Mouse (Mus musculus) megakaryocyte, adult 5-6 weeks (primary cell): Measurements from ENCODE around the gene Arhgap32. TPM values are rescaled to one million over a fixed set of nuclear protein-coding genes. Genes with fewer than 3 reads are reported as not detected.
A peak's percentile ranks its signal among the peaks of the same experiment; 100 is the strongest.

Experiments used
- ATAC-seq: 2 replicates; pipeline ENCODE4 v1.8.0; 2016; ENCODE audit warnings: mild to moderate bottlenecking, inconsistent platforms; ENCODE audit not compliant: poor library complexity, severe bottlenecking
- total RNA-seq, 2 experiments: library from RNA; stranded (forward) in 1 of 2; stranded (reverse) in 1 of 2; fragments of 153-499, 151-499 nt in 1 of 2; fragments of 221-1000, 200-1000 nt in 1 of 2; gene quantifications; 2 replicates each; pipeline versions ENCODE4 v1.2.3 to v1.2.4; 2015 to 2017

Arhgap32 gene
- total RNA-seq, 2 experiments from 2014 or later, result 2.8 to 4.9 TPM

DNA sequence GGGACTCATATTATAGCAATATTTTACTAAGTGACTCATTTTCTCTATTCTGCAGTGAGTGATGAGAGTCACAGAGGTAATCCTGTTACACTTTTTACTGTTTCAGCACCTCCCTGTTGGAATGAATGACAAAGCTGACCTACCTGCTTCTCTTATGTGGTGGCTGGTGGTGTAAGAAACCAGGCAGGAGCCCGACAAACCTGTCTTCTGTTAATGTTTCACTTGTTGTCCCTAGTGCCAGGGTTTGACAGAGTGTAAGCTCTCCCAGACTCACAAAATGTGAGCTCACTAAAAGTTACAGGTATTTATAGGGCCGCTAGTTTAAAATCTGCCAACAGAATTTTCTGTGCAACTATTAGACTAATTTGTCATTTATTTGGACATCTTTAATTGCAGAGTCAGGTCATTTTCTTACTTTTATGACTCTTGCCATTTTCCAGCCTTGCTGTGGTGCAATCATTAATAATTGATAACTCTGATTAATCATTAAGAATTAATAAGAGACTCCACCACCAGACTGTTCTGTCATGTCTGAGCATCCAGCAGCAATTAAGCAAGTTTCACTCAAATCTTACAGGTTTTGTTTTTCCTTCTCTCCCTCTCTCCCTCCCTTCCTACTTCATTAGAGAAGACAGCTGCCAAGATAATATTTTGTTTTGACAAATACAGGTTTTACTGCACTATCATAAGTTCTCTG is 127.1 kb downstream of the Arhgap32 start:
- ATAC-seq, result no peak

DNA sequence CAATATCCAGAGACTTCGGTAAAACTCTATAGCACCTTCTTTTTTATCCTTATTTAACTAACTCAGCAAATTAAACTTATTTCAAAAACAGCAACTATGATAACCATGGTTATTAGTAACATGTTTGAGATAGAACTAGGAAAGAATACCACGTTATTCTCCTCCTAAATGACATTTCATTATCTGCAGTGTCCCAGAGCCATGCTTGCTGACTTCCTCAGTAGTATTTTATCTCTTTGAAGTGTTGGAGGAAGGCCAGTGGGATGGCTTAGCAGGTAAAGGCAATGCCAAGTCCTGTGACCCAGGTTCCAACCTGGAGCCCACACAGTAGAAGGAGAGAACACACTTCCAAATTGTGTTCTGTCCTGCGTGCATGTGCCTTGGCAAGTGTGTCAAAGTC is 129.3 kb downstream of the Arhgap32 start:
- no peak for ATAC-seq

GRCm38 (mm10) chr9:32246123-32246716 is 130.3 kb downstream of the Arhgap32 start:
- ATAC-seq, result no peak

- ATAC-seq, result no peak
Measured at GRCm38 (mm10) chr9:32250486-32250885, 134.6 kb downstream of the Arhgap32 start.

- ATAC-seq, result no peak
Measured at GRCm38 (mm10) chr9:32253721-32254120, 137.8 kb downstream of the Arhgap32 start.

GRCm38 (mm10) chr9:32257365-32257764 is 141.4 kb downstream of the Arhgap32 start:
- ATAC-seq, result no peak

DNA sequence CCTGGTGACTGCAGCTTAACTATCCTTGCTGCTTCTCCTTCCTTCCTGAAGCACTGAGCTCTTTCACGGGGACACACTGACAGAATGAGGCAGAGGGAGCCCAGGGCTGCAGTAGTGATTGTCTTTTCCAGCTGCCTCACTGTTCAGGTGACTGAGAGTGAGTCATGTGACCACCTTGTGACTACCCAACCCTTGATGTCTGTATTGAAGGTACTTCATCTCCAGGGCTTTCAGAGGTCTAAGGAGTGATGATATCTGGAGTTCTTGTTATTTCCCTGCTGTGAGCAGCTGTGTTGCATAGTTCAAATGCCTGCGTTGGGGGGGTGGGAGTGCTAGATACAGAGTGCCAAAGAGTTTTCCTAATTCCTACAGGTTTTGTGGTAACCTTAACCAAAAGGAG is 141.9 kb downstream of the Arhgap32 start:
- ATAC-seq, result no peak

DNA sequence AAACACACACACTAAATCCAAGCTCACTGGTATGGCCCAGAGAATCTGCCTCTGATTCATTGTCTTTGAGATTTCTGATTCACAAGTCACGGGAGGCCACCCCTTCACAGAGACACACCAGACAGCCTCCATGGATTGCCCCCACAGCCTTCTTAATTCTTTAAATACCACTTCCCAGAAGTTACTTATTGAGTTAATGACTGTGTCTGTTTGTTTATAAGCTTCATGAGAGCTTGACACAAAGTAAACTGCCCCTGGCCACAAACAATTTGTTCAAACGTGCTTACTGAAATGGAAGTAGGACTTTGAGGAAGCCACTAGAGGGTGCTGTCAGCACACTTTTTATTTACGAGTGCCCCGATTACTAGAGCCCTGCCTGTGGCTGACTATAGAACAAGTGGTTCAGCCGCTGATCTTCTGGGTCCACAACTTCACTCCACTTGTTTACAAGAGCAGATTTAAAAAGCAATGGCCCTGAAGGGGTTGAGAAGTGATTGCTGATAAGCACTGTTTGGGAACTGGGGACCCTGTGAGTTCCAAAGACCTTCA is 156.0 kb downstream of the Arhgap32 start:
- ATAC-seq, result peak; percentile 47; the same call in 1 of the 2 replicates

DNA sequence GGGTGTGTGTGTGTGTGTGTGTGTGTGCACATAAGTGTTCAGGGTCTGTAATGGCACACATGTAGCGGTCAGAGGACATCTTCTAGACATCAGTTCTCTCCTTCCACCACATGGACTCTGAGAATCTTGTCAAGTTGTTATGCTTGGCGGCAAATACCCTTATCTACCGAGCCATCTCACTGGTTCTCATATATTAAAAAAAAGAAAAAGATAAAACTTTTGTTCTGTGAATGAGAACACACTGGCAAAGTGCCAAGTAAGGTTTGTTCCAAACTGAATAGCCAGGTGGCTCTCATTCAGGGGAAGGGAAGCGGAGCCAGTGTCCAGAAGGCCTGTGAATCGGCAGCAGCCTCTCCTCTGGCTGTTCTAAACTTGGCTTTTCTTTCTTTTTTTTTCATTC is 162.1 kb downstream of the Arhgap32 start:
- ATAC-seq, result no peak

DNA sequence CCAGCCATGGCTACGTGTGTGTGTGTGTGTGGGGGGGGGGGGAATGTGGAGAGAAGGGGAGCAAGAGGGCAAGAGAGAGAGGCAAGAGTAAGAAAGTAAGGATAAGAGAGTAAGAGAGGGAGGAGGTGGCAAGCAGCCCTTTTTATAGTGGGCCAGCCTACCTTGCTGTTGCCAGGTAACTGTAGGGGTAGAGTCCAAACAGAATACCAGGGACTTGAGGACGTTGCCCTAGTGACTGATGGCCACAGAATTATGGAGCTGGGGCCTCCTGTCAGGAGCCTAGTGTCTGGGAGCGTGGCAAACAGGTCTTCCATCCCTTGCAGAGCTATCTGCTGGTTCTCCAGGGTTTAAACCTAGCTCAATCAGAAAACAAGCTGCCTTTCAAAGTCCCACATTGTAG is 163.9 kb downstream of the Arhgap32 start:
- no peak for ATAC-seq

DNA sequence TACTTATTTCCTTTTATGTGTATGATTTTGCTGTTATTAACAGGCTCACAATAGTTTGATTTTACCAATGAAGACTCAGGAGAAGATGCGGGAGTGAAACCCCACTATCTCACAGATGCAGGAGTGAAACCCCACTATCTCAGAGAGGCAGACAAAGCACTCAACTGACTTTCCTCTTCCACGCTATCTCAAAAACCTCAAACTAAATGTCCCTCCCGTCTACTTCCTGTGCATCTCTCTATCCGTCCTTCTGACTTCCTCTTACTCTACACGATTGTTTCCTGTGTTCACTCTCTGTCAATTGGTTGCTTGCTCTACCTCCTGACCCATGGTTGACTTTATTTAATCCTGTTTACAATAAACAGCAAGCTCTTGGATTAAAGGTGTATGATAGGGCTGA is 164.5 kb downstream of the Arhgap32 start:
- ATAC-seq, result no peak

DNA sequence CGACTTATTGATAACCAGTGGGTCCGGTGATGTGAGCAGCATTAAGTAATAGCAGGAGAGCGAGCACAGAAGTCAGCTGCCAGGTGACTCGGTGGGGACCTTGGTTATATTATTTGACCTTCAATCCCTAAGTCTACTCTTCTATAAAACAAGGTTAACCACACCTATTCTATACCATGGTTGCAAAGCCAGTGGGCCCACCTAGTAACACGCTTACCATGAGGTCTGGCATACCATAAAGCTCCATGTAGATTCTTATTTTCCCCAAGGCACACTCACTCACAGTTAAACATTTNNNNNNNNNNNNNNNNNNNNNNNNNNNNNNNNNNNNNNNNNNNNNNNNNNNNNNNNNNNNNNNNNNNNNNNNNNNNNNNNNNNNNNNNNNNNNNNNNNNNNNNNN is 167.7 kb downstream of the Arhgap32 start:
- no peak for ATAC-seq

- ATAC-seq, result no peak
Measured at GRCm38 (mm10) chr9:32291618-32292017, 175.7 kb downstream of the Arhgap32 start.

DNA sequence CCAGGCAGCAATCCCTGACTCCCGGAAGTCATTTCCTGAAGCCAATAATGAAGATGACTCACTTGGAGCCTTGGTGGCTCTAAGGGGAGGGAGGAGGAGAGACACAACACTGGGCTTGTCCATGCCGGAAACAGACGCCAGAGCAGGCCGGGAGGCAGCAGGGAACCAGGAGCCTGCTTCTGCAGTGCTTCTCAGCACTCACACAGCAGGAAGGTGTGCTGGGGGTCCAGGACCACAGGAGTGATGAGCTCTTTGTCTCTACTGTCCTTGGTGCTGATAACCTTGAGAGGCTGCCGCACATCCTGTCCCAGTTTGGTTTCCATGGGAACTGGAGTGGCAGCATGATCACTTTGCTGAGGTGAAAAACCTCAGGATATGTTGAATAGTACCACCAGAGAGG is 176.8 kb downstream of the Arhgap32 start:
- no peak for ATAC-seq

- ATAC-seq, result no peak
Measured at GRCm38 (mm10) chr9:32295061-32295800, 179.3 kb downstream of the Arhgap32 start.

GRCm38 (mm10) chr9:32302501-32303150 is 186.7 kb downstream of the Arhgap32 start:
- no peak for ATAC-seq

DNA sequence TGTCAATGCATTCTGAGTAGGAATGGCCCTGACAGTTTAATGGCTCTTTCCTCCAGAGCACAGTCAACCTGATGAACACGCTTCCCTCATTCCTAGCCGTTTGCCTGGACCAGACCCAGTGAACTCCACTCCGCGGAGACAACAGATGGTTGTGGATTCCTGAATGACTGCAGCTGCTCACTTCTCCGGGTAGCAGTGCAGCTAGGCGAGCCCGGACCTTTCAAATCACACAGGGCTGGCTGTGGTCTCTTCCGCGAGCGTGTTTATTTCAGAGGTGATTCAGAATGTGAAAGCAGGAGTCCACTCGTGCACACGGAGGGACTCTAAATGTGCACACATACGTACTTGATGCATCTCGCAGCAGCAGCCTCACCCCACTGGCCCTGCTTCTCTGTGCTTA is 195.8 kb downstream of the Arhgap32 start:
- ATAC-seq, result no peak

- no peak for ATAC-seq
Measured at GRCm38 (mm10) chr9:32312208-32312607, 196.3 kb downstream of the Arhgap32 start.

DNA sequence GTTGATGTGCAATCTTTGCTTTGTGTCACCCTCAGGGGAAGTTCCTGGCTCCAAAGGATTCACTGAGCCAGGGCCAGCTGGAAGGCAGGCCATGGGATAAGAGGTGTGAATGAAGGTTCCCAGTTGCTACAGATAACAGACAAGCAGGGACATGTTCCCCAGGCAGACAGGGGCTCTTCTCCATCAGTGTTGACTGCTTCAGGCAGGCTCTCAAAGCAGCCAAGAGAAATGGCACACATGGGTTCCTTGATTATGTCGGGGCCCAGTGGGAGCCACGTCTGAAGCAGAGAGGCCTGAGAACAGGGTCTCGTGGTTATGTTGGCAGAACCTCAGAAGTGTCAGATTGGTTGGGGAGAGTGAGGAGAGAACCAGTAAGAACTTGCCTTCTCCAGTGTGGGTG is 198.1 kb downstream of the Arhgap32 start:
- ATAC-seq, result no peak

- no peak for ATAC-seq
Measured at GRCm38 (mm10) chr9:32315999-32316398, 200.1 kb downstream of the Arhgap32 start.
